Mouse (Mus musculus) neural tube, embryonic 13.5 days (tissue): ENCODE measurements at regions not wholly inside any gene's neighbourhood (a gene's known extent, or its start where the extent isn't known, plus 50 kb on each side); places are given as distances from the start of the nearest gene placed in this dataset.
"Not testable (repeated sequence)": the region's sequence is repeated elsewhere in the genome, so short reads cannot be mapped to it uniquely, and the experiment has no call there.

ENCODE experiments used
- ATAC-seq: fragments of 200-750 bp; cut with Nextera tagmentation; 2 replicates; pipeline ENCODE4 v1.8.0; 2017; ENCODE audit warnings: low read depth, mild to moderate bottlenecking, moderate TSS enrichment, moderate library complexity
- H3K27ac ChIP-seq: fragments of 300-500 bp; sonication (generic); replicated peaks from 2 replicates; pipeline ENCODE4 v1.5.1; 2015; ENCODE audit warnings: moderate library complexity, mild to moderate bottlenecking, inconsistent platforms
- H3K27me3 ChIP-seq: fragments of 300-500 bp; sonication (generic); 2 replicates; pipeline ENCODE4 v1.6.1; 2015; ENCODE audit warnings: mild to moderate bottlenecking, inconsistent platforms
- H3K36me3 ChIP-seq: fragments of 300-500 bp; sonication (generic); 2 replicates; pipeline ENCODE4 v1.6.1; 2015; ENCODE audit warnings: mild to moderate bottlenecking, inconsistent platforms
- H3K4me1 ChIP-seq: fragments of 300-500 bp; sonication (generic); replicated peaks from 2 replicates; pipeline ENCODE4 v1.6.1; 2015; ENCODE audit warnings: inconsistent platforms
- H3K4me2 ChIP-seq: fragments of 300-500 bp; sonication (generic); 2 replicates; pipeline ENCODE4 v1.6.1; 2015; ENCODE audit warnings: inconsistent platforms, mild to moderate bottlenecking, moderate library complexity
- H3K4me3 ChIP-seq: fragments of 300-500 bp; sonication (generic); 2 replicates; pipeline ENCODE4 v1.5.1; 2015; ENCODE audit warnings: mild to moderate bottlenecking, inconsistent platforms
- H3K9ac ChIP-seq: fragments of 300-500 bp; sonication (generic); 2 replicates; pipeline ENCODE4 v1.6.1; 2015; ENCODE audit warnings: moderate library complexity, mild to moderate bottlenecking, inconsistent platforms
- H3K9me3 ChIP-seq: fragments of 300-500 bp; sonication (generic); 2 replicates; pipeline ENCODE4 v1.6.1; 2016; ENCODE audit warnings: inconsistent platforms
- WGBS: fragments of 180-500 bp; shearing (Covaris S2); methylation state at CpG from one replicate; pipeline ENCODE4 v1.1.7; 2015; 5-methylcytosine and 5-hydroxymethylcytosine counted together

DNA sequence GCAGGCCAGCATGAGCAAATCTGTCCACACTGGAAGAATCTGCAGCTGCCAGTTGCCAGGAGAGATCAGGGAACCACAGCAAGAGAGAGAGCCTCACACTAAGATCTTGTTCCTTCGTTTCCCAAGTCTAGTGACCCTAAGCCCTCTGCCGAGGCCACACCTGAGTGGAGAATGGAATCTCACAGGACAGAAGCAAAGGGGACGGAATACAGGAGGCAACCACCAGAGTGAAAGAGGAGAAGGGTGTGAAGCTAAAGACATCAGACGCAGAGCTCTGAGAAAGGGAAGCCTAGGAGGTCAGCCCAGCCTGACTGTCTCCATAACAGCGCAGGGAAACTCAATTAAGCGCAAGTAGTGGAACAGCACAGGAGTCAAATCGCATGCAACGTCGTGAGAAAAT is 75.0 kb downstream of the Suds3 start:
- WGBS, result 82% methylated on average over 9 of the region's 9 CpGs
- Histone ChIP-seq H3K27me3 (no peaks in the 10 kb centered on the region), H3K4me2 (no peak overlapping the region)

GRCm38 (mm10) chr5:117037261-117037660 is 78.7 kb downstream of the Suds3 start:
- no peaks in the 10 kb centered on the region for H3K36me3 ChIP-seq
- H3K4me1 ChIP-seq, result no peaks in the 10 kb centered on the region
- no peak overlapping the region for H3K27ac ChIP-seq
- no peak overlapping the region for H3K9ac ChIP-seq
- H3K9me3 ChIP-seq, result no peaks in the 10 kb centered on the region
- H3K4me2 ChIP-seq, result no peak overlapping the region
- no peak for ATAC-seq
- H3K27me3 ChIP-seq, result no peaks in the 10 kb centered on the region
- 29% methylated on average over 3 of the region's 3 CpGs for WGBS
- H3K4me3 ChIP-seq, result no peak overlapping the region

More for the DNA sequence above, 75.0 kb downstream of the Suds3 start:
- H3K27ac ChIP-seq, result no peak overlapping the region
- no peak overlapping the region for H3K9ac ChIP-seq
- no peak overlapping the region for H3K4me3 ChIP-seq
- ATAC-seq, result no peak
- H3K4me1 ChIP-seq, result no peaks in the 10 kb centered on the region
- H3K36me3 ChIP-seq, result no peaks in the 10 kb centered on the region
- H3K9me3 ChIP-seq, result no peaks in the 10 kb centered on the region

DNA sequence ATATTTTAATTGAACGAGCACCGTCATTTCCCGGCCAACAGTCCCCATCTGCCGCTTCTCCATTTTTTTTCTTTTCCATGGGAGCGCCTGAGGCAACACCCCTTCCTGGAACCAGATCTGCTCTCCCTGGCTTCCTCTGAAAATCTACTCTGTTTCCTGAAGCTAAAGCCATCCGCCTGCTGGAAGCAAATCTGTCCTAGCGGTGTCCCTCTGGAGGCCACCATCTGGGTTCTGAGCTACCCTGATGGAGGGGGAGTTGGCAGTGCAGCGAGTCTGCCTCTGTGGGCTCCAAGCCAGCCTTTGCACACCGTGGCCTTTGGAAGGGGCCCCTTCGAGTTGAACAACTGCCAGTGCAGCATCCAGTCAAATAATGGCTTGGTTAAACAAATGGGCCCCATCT is 83.8 kb downstream of the Suds3 start:
- Histone ChIP-seq H3K4me1 (no peaks in the 10 kb centered on the region), H3K9me3 (0 out of 2 replicates have a peak, but pooled peaks cover 5% of the 10 kb centered on the region), H3K27me3 (no peaks in the 10 kb centered on the region), H3K36me3 (no peaks in the 10 kb centered on the region), H3K4me3 (no peak overlapping the region), H3K4me2 (no peak overlapping the region), H3K9ac (no peak overlapping the region), H3K27ac (no peak overlapping the region)
- WGBS, result 67% methylated on average over 10 of the region's 10 CpGs
- ATAC-seq, result no peak; the same call in 1 of the 2 replicates

DNA sequence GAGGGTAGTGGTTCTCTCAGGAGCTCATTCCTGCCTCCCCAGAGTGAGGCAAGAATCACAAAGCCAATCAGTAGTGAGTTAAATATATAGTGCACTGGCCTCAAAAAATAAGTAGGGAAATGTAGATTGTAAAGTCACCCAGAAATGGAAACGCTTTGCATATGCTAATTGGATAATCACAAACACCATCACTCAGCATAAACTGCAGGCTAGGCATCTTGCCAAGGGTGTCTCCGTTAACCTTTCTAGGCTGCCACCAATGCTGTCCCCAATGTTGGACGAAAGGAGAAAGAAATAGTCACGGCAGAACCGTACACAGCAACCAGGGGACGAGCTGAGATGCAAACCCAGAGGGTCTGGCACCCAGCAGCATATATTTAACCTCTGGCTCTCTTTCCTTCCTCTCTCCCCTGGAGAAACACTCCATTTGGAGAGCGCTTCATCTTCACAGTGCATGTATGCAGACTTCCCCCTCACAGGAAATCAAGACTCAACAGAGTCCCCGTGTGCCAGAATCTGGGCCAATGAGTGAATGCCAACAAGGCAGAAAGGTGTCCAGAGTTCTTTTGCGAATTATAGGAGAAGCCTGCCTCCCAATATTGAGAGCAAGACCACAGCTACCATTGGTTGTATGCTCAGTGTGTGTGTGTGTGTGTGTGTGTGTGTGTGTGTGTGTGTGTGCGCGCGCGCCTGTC is 90.1 kb downstream of the Suds3 start:
- Histone ChIP-seq H3K9me3 (0 out of 2 replicates have a peak, but pooled peaks cover 5% of the 10 kb centered on the region), H3K4me3 (no peak overlapping the region), H3K9ac (no peak overlapping the region), H3K27ac (no peak overlapping the region), H3K4me2 (no peak overlapping the region), H3K4me1 (no peaks in the 10 kb centered on the region), H3K27me3 (no peaks in the 10 kb centered on the region), H3K36me3 (no peaks in the 10 kb centered on the region)
- no peak for ATAC-seq
- WGBS, result 81% methylated on average over 13 of the region's 13 CpGs

DNA sequence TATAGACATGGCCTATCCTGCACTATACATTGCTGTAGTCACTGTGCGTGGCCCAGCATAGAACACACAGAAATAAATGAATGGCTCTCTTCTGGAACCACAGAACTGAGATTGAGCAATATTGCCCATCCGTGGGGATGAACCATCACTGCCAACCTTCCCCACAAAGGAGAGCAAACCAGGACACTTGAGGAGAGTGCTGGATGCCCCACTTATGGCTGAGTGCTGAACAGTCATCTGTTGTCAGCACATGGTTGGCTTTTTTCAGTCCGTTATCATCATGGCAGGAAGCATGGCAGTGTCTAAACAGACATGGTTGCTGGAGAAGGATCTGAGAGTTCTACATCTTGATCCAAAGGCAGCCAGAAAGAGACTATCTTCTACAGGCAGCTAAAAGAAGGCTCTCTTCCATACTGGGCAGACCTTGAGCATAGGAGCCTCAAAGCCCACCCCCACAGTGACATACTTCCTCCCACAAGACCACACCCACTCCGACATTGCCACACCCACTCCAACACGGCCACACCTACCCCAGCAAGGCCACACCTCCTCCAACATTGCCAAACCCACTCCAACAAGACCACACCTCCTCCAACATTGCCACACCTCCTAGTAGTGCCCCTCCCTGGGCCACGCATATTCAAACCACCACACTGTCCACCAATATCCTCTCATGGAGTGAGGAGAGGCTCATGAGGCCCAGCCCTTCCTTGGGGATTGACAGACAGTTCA is 97.3 kb downstream of the Suds3 start:
- Histone ChIP-seq H3K4me2 (no peak overlapping the region), H3K36me3 (no peaks in the 10 kb centered on the region), H3K27me3 (no peaks in the 10 kb centered on the region), H3K4me3 (no peak overlapping the region), H3K27ac (no peak overlapping the region), H3K4me1 (no peaks in the 10 kb centered on the region), H3K9me3 (no peaks in the 10 kb centered on the region), H3K9ac (no peak overlapping the region)
- ATAC-seq, result no peak
- 86% methylated on average over 6 of the region's 6 CpGs for WGBS

GRCm38 (mm10) chr5:117011128-117011527 is 104.8 kb downstream of the Suds3 start:
- WGBS, result 84% methylated on average over 7 of the region's 7 CpGs

GRCm38 (mm10) chr5:117000770-117001201 is 115.1 kb downstream of the Suds3 start:
- 23% methylated on average over 20 of the region's 20 CpGs for WGBS
- Histone ChIP-seq H3K9me3 (no peaks in the 10 kb centered on the region), H3K9ac (0 out of 2 replicates have a peak overlapping the region, but pooled peaks have one; percentile 31), H3K27ac (peak overlapping the region; percentile 61), H3K4me3 (no peak overlapping the region), H3K27me3 (no peaks in the 10 kb centered on the region), H3K4me2 (peak overlapping the region; percentile 29), H3K36me3 (no peaks in the 10 kb centered on the region), H3K4me1 (peaks cover 9% of the 10 kb centered on the region)
- peak; percentile 36 for ATAC-seq

More at GRCm38 (mm10) chr5:117011128-117011527, 104.8 kb downstream of the Suds3 start:
- Histone ChIP-seq H3K36me3 (no peaks in the 10 kb centered on the region), H3K27me3 (no peaks in the 10 kb centered on the region), H3K27ac (no peak overlapping the region), H3K9ac (no peak overlapping the region), H3K4me2 (no peak overlapping the region), H3K4me3 (no peak overlapping the region), H3K4me1 (no peaks in the 10 kb centered on the region), H3K9me3 (no peaks in the 10 kb centered on the region)
- no peak for ATAC-seq

DNA sequence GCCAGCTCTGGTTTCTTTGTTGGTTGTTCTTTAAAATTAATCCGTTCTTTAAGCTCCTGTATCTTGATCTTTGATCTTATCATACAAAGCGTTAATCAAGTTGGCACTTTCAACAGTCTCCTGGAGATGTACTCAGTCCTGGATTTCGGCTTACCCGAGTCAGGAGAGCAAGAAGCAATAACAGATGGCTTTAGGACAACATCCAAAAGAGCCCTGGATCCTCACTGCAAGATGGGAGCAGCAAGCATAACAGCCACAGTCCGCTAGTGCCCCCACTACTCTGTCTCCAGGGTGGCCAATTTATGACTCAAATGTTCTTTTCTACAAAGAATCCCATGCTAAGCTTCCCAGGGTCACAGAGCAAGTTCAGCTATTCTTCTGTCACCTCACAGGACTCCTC is 121.4 kb downstream of the Suds3 start:
- H3K4me3 ChIP-seq, result no peak overlapping the region
- H3K9me3 ChIP-seq, result peaks cover 7% of the 10 kb centered on the region
- no peak for ATAC-seq
- no peaks in the 10 kb centered on the region for H3K27me3 ChIP-seq
- H3K4me2 ChIP-seq, result no peak overlapping the region
- H3K4me1 ChIP-seq, result no peaks in the 10 kb centered on the region
- no peak overlapping the region for H3K27ac ChIP-seq
- no peak overlapping the region for H3K9ac ChIP-seq
- no peaks in the 10 kb centered on the region for H3K36me3 ChIP-seq
- WGBS, result 82% methylated on average over 5 of the region's 5 CpGs

GRCm38 (mm10) chr5:116993674-116994073 is 122.2 kb downstream of the Suds3 start:
- Histone ChIP-seq H3K4me1 (no peaks in the 10 kb centered on the region), H3K36me3 (no peaks in the 10 kb centered on the region), H3K4me3 (no peak overlapping the region), H3K4me2 (no peak overlapping the region), H3K27ac (no peak overlapping the region), H3K27me3 (no peaks in the 10 kb centered on the region), H3K9me3 (peaks cover 7% of the 10 kb centered on the region), H3K9ac (no peak overlapping the region)
- ATAC-seq, result no peak
- 87% methylated on average over 1 of the region's 1 CpGs for WGBS

- Histone ChIP-seq H3K9me3 (peaks cover 7% of the 10 kb centered on the region), H3K4me2 (no peak overlapping the region), H3K36me3 (no peaks in the 10 kb centered on the region), H3K27ac (no peak overlapping the region), H3K27me3 (no peaks in the 10 kb centered on the region), H3K4me1 (no peaks in the 10 kb centered on the region), H3K4me3 (no peak overlapping the region), H3K9ac (no peak overlapping the region)
- ATAC-seq, result no peak
- 92% methylated on average over 6 of the region's 6 CpGs for WGBS
Observed at GRCm38 (mm10) chr5:116991461-116991860, 124.5 kb downstream of the Suds3 start.

GRCm38 (mm10) chr5:116971474-116971873 is 144.4 kb downstream of the Suds3 start:
- WGBS, result 90% methylated on average over 4 of the region's 4 CpGs
- ATAC-seq, result not testable (repeated sequence)

GRCm38 (mm10) chr5:116964171-116964570 is 151.7 kb downstream of the Suds3 start:
- no peak overlapping the region for H3K4me3 ChIP-seq
- no peak overlapping the region for H3K27ac ChIP-seq
- H3K4me1 ChIP-seq, result no peaks in the 10 kb centered on the region
- H3K9me3 ChIP-seq, result peaks cover 5% of the 10 kb centered on the region; the same call in 1 of the 2 replicates
- H3K27me3 ChIP-seq, result no peaks in the 10 kb centered on the region
- no peaks in the 10 kb centered on the region for H3K36me3 ChIP-seq
- ATAC-seq, result no peak
- WGBS, result 72% methylated on average over 7 of the region's 7 CpGs
- no peak overlapping the region for H3K4me2 ChIP-seq
- H3K9ac ChIP-seq, result no peak overlapping the region

More at GRCm38 (mm10) chr5:116971474-116971873, 144.4 kb downstream of the Suds3 start:
- not testable (repeated sequence) for H3K27me3 ChIP-seq, H3K4me2 ChIP-seq, H3K9ac ChIP-seq, H3K9me3 ChIP-seq, H3K36me3 ChIP-seq, H3K4me3 ChIP-seq, H3K4me1 ChIP-seq, H3K27ac ChIP-seq
